In the genomic region with DNA sequence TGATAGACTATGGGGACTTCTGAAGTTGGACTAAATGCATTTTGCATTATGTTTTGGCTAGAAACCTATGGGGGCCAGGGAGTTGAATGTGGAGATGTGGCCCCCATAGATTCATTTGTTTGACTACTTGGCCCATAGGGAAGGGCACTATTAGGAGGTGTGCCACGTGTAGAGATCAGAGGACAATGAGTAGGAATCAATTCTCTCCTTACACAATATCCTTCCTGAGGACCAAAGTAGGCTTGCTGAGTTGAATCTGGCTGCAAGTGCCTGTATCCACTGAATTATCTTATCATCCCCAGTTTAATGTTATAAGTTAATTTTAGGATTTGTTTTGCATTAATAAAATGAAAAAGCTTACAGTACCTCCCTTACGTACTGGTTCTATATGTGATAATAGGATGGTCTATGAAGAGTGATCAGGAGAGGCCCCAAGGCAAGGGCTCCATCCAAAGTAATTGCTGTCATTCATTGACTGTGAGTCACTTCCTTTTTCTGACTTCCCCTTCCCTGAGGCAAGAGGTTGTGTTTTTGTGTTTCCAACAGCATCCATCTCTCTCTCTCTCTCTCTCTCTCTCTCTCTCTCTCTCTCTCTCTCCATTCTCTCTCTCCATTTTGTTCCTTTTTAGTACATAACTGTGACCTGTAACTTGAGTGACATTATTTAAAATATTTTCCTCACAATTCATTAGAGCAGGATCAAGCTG, we compare ENCODE assay signal across 20 mouse cellular contexts.
DNase-seq lines count a peak whose midpoint lies in the region; ATAC-seq and TF ChIP-seq lines count a peak whose summit lies in the region.
"Had no signal": no experiment of that assay in that cellular context is flagged by ENCODE, and none has a peak within 500 bp of the region (broad histone marks: within the 10 kb centered on the region; RNA-seq: fewer than 3 reads in every experiment).

No protein-coding gene starts in this region.

- no peak overlapping the region for H3K9ac ChIP-seq in MEL (ENCODE audit: control insufficient read depth, low read depth, low read length, poor library complexity, severe bottlenecking)
- H3K9ac ChIP-seq in liver, postnatal 0 days (replicated peaks) = no peak overlapping the region
- H3K9ac ChIP-seq: embryonic facial prominence, embryonic 12.5 days; forebrain, embryonic 15.5 days; heart, embryonic 12.5 days; hindbrain, embryonic 15.5 days had no signal

- H3K79me2 ChIP-seq in MEL (ENCODE audit: control insufficient read depth, insufficient read depth, low read length, poor library complexity) = no peaks in the 10 kb centered on the region

- no peak for TF ChIP-seq RAD21 in MEL (IDR thresholded peaks at IDR 0.05; ENCODE audit: low read depth, low read length)

- no peaks in the 10 kb centered on the region for H3K27me3 ChIP-seq in MEL (ENCODE audit: control insufficient read depth in 1 of 2, insufficient read depth in 2 of 2, low read length in 2 of 2)
- no peaks in the 10 kb centered on the region for H3K27me3 ChIP-seq in liver, postnatal 0 days (ENCODE audit: insufficient read depth, low read length)
- no peaks in the 10 kb centered on the region for H3K27me3 ChIP-seq in cerebellum, adult 2 months (ENCODE audit: control insufficient read depth, insufficient read depth, low read length)
- H3K27me3 ChIP-seq: embryonic facial prominence, embryonic 12.5 days; forebrain, embryonic 15.5 days; heart, embryonic 12.5 days; hindbrain, embryonic 15.5 days; Patski had no signal

- ATAC-seq in hematopoietic stem cell, adult 5-6 weeks (replicated peaks in 1 of 2; ENCODE audit: insufficient read depth in 1 of 2, low FRiP score in 2 of 2, low TSS enrichment in 1 of 2, low read depth in 1 of 2, poor library complexity in 2 of 2, severe bottlenecking in 2 of 2) = peak; percentile 67 to 80; a peak in 1 of 4 replicates
- 0 out of 2 replicates have a peak, but pooled peaks have one; percentile 26 for ATAC-seq in neutrophil, adult 5-6 weeks (ENCODE audit: extremely low read depth, insufficient number of reproducible peaks, low FRiP score, poor library complexity, severe bottlenecking)
- ATAC-seq in liver, postnatal 0 days = no peak
- ATAC-seq: activated CD4-positive, CD25-positive, alpha-beta regulatory T cell, adult 4 months; forebrain, embryonic 15.5 days; intestine, embryonic 16.5 days; Patski had no signal

- peak; percentile 26 to 85 for TF ChIP-seq EP300 in MEL (IDR thresholded peaks at IDR 0.05; ENCODE audit: low read depth in 1 of 2, low read length in 2 of 2)
- TF ChIP-seq EP300 in liver, postnatal 0 days (IDR thresholded peaks at IDR 0.05; ENCODE audit: low read depth) = no peak

- H3K36me3 ChIP-seq in MEL (ENCODE audit: control insufficient read depth in 1 of 2, insufficient read depth in 2 of 2, low read length in 2 of 2) = peaks cover 0 to 11% of the 10 kb centered on the region in 2 experiments; a peak in 2 of 4 replicates
- H3K36me3 ChIP-seq in liver, postnatal 0 days (replicated peaks; ENCODE audit: insufficient read depth, low read length) = no peaks in the 10 kb centered on the region
- H3K36me3 ChIP-seq: embryonic facial prominence, embryonic 12.5 days; forebrain, embryonic 15.5 days; heart, embryonic 12.5 days; hindbrain, embryonic 15.5 days had no signal

- WGBS in liver, postnatal 0 days (ENCODE audit: insufficient replicate concordance) = 36% methylated on average over 2 of the region's 2 CpGs
- WGBS in cerebellum, adult 2 months = 73% methylated on average over 2 of the region's 2 CpGs

- peak; percentile 16 for DNase-seq in A20 (ENCODE audit: low read depth, low spot score)
- DNase-seq in MEL (ENCODE audit: low read depth, low spot score) = peak; percentile 77
- no peak for DNase-seq in liver, postnatal 0 days
- no peak for DNase-seq in cerebellum, adult 2 months
- no peak for DNase-seq in layer of hippocampus, postnatal 25 days (ENCODE audit: extremely low spot score in 1 of 2, low spot score in 1 of 2)
- DNase-seq: adrenal gland, postnatal 14 days; cerebellum, adult 11-12 months; cerebellum, postnatal 10 days; gastrocnemius, postnatal 10 days; heart, adult 2 months; kidney, adult 2 months had no signal

- H3K4me2 ChIP-seq in liver, postnatal 0 days (ENCODE audit: low read depth, low read length) = no peak overlapping the region
- H3K4me2 ChIP-seq: embryonic facial prominence, embryonic 12.5 days; forebrain, embryonic 15.5 days; heart, embryonic 12.5 days; hindbrain, embryonic 15.5 days had no signal

- no peak overlapping the region for H3K27ac ChIP-seq in MEL (ENCODE audit: control insufficient read depth, low read depth, low read length)
- no peak overlapping the region for H3K27ac ChIP-seq in liver, postnatal 0 days (ENCODE audit: low read depth)
- no peak overlapping the region for H3K27ac ChIP-seq in cerebellum, adult 2 months (ENCODE audit: insufficient read depth, low read length)
- H3K27ac ChIP-seq: embryonic facial prominence, embryonic 12.5 days; forebrain, embryonic 15.5 days; heart, adult 2 months; hindbrain, embryonic 15.5 days had no signal

- TF ChIP-seq POLR2A in MEL (IDR thresholded peaks at IDR 0.05; ENCODE audit: control insufficient read depth in 1 of 2, insufficient read depth in 1 of 2, low read depth in 1 of 2, low read length in 2 of 2, poor library complexity in 1 of 2) = no peak
- TF ChIP-seq POLR2A in cerebellum, adult 2 months (IDR thresholded peaks at IDR 0.05; ENCODE audit: borderline replicate concordance, insufficient read depth, low read length) = no peak

- TF ChIP-seq CTCF in MEL (IDR thresholded peaks at IDR 0.05 in 2 of 3, conservative IDR thresholded peaks at IDR 0.05 in 1 of 3; ENCODE audit: control insufficient read depth in 1 of 3, insufficient read depth in 1 of 3, low read depth in 2 of 3, low read length in 3 of 3, poor library complexity in 1 of 3, severe bottlenecking in 1 of 3) = no peak
- no peak for TF ChIP-seq CTCF in liver, postnatal 0 days (IDR thresholded peaks at IDR 0.05; ENCODE audit: low read depth)
- no peak for TF ChIP-seq CTCF in cerebellum, adult 2 months (IDR thresholded peaks at IDR 0.05; ENCODE audit: borderline replicate concordance, insufficient read depth, low read depth, low read length)

- no peaks in the 10 kb centered on the region for H3K9me3 ChIP-seq in MEL (replicated peaks; ENCODE audit: insufficient read depth, low read length)
- no peaks in the 10 kb centered on the region for H3K9me3 ChIP-seq in liver, postnatal 0 days (ENCODE audit: low read length)
- H3K9me3 ChIP-seq: embryonic facial prominence, embryonic 12.5 days; forebrain, embryonic 15.5 days; heart, embryonic 12.5 days; hindbrain, embryonic 15.5 days had no signal

- no peaks in the 10 kb centered on the region; a peak in 3 of 4 replicates for H3K4me1 ChIP-seq in MEL (ENCODE audit: control insufficient read depth in 1 of 2, insufficient read depth in 2 of 2, low read length in 2 of 2)
- no peaks in the 10 kb centered on the region for H3K4me1 ChIP-seq in liver, postnatal 0 days (ENCODE audit: insufficient read depth)
- H3K4me1 ChIP-seq in cerebellum, adult 2 months (ENCODE audit: control insufficient read depth, insufficient read depth, low read length) = no peaks in the 10 kb centered on the region
- H3K4me1 ChIP-seq: embryonic facial prominence, embryonic 12.5 days; forebrain, embryonic 15.5 days; heart, embryonic 12.5 days; hindbrain, embryonic 15.5 days had no signal

- H3K4me3 ChIP-seq in MEL (ENCODE audit: control insufficient read depth in 1 of 2, insufficient read depth in 1 of 2, low read depth in 2 of 2, low read length in 2 of 2) = no peak overlapping the region
- H3K4me3 ChIP-seq in liver, postnatal 0 days (ENCODE audit: low read depth, low read length) = no peak overlapping the region
- H3K4me3 ChIP-seq in cerebellum, adult 2 months (replicated peaks; ENCODE audit: insufficient read depth, low read depth, low read length) = no peak overlapping the region
- H3K4me3 ChIP-seq: embryonic facial prominence, embryonic 12.5 days; forebrain, embryonic 15.5 days; heart, adult 2 months; heart, embryonic 12.5 days; hindbrain, embryonic 15.5 days had no signal

TF ChIP-seq in MEL, 35 proteins besides CTCF, POLR2A, EP300 and RAD21:
- TF ChIP-seq ETS1 (IDR thresholded peaks at IDR 0.05; ENCODE audit: low read depth, low read length) = 0 out of 2 replicates have a peak, but pooled peaks have one; percentile 27
- 0 out of 2 replicates have a peak, but pooled peaks have one; percentile 27 for TF ChIP-seq HCFC1 (IDR thresholded peaks at IDR 0.05; ENCODE audit: low read depth, low read length)
- TF ChIP-seq GATA1 (IDR thresholded peaks at IDR 0.05; ENCODE audit: low read depth, low read length) = no peak
- TF ChIP-seq JUND (IDR thresholded peaks at IDR 0.05; ENCODE audit: low read depth, low read length) = peak; percentile 98
- TF ChIP-seq TBP (IDR thresholded peaks at IDR 0.05; ENCODE audit: low read depth, low read length) = 0 out of 2 replicates have a peak, but pooled peaks have one; percentile 29
- no peak for TF ChIP-seq CHD1 (IDR thresholded peaks at IDR 0.05; ENCODE audit: low read depth, low read length)
- TF ChIP-seq MAX (IDR thresholded peaks at IDR 0.05; ENCODE audit: low read length) = no peak

Comparison
In these comparisons a context has a peak if more than half of its experiments do, and no peak if none do; other contexts are left out.
1. DNase-seq: peak in A20 (single experiment) and MEL (single experiment); none in liver, postnatal 0 days (single experiment), cerebellum, adult 2 months (0 of 2) and layer of hippocampus, postnatal 25 days (0 of 2).